Mouse (Mus musculus) adrenal gland, adult 10 weeks (tissue): ENCODE data around the gene Pstk. TPM values are rescaled to one million over a fixed set of nuclear protein-coding genes. Genes with fewer than 3 reads are reported as not detected.

Source experiments
- polyA plus RNA-seq: library from polyadenylated mRNA; stranded (reverse); fragments of 350-450 nt; fragmentation: Illumina TruSeq; extraction: RNeasy Lipid Tissue Mini Kit (QIAGEN cat#74804); gene quantifications from one replicate; pipeline ENCODE4 v1.2.3, GENCODE M21; 2014; ENCODE audit warnings: low read depth, low replicate concordance

Gene Pstk
- polyA plus RNA-seq, result 29.1 TPM

DNA sequence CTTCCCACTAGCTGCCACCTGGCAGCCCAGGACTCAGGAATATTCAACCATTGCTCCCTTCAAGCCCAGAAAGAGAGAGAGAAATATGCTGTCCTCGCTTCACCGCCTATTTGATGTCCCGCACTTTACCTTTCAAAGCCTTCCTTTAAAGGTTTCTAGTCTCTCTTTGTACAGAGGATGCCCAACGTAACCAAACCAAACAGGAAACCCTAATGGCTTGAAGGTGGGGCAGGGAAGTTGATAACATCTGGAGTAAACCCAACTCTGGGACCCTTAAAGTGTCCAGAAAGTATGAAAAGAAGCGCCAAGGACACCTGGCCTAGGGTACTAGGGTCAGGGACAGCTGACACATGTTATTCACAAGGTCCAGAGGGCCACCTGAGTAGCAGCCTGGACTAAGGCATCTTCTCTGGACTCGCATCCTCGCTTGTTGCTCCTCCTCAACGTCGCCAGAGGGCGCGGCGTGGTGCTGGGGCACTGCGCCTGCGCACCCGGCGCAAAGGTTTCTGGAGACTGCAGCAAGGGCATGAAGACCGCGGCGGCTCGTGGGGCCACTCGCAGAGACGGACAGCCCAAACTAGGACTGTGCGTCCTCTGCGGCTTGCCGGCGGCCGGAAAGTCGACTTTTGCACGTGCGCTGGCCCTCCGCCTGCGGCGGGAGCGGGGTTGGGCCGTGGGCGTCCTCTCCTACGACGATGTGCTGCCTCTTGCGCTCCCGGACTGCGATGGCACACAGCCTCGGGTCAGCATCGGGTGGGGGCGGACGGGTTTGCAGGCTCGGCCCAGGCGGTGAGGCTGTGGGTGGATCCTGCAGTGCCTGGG lies at the start of gene Pstk:
Gene Pstk, plus strand, starts transcription at position 494 of the 822 bp plus-strand sequence.

DNA sequence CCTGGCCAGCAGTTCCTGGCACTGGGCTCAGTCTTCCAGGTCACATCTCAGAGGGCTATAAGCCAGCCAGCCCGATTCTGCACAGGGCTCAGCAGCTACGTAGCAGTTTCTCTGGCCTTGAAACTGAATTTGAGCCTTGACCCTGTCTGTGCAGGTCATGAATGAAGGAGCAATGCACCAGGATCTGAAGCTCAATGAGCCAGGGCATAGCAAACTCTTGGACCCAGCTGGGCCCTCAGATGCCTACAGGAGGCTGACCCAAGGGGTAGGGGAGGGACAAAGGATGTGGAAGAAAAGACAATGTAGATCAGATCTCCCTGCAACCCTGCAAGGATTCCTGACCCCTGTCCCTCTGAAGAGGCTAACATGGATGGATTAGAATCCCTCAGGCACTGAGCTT lies 48.7 kb upstream of the Pstk start, which contains the start of gene Cuzd1:
Gene Cuzd1, minus strand, starts transcription at position 101 of the 400 bp plus-strand sequence.

GRCm38 (mm10) chr7:131329416-131329815 lies 41.5 kb upstream of the Pstk start, which contains the start of gene Fam24b:
Gene Fam24b, minus strand, starts transcription at chr7:131329516.

DNA sequence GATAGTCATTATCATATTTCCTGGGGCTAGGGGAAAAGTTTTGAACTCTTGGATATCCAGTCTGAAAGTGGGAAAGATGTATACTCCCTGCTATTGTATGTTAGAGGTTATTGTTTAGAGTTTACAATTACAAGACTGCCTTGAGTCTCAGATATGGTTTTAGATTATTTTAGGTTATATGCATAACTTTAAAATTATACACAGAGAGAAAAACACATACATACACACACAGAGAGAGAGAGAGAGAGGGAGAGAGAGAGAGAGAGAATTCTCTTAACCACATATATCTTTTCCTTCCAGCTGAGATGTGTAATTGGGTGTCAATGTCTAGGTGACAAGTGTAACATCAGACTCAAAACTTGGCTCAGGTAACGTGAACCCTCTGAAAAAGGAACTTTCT lies 37.4 kb upstream of the Pstk start, which contains the start of gene Fam24a:
Gene Fam24a, plus strand, starts transcription at position 301 of the 400 bp plus-strand sequence.

DNA sequence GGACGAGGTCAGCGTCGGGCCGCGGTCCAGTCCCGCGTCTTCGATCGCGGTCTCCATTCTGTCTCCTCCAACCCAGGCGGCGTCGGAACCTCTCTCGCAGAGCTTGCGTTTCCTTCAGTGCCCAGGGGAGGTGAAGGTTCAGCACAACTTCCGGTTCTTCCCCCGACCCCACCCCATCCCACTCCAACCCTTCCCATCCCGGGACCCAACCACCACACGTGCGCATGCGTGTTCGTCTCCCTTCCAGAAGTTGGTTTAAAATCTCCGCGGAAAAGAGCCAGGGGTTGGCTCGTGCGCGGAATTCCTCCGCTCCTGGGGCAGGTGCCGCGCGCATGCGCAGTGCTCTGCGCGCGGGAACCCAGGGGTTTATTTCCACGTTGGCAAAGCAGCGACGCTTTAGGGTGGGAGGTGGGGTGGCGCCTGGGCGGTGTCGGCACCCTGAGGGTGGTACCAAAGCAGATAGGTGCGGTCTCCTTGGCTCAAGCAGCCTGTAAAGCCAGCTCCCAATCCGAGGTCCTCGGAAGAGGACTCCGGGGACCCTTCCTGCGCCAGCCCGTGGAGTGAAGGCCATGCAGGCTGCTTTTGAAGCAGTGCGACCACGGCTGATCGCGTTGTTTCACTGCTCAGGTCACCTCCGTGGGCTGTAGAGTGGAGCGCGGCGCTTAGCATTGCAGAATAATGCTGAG lies 8.2 kb upstream of the Pstk start, which contains the start of gene 2310057M21Rik:
Gene 2310057M21Rik, minus strand, starts transcription at position 145 of the 686 bp plus-strand sequence.

DNA sequence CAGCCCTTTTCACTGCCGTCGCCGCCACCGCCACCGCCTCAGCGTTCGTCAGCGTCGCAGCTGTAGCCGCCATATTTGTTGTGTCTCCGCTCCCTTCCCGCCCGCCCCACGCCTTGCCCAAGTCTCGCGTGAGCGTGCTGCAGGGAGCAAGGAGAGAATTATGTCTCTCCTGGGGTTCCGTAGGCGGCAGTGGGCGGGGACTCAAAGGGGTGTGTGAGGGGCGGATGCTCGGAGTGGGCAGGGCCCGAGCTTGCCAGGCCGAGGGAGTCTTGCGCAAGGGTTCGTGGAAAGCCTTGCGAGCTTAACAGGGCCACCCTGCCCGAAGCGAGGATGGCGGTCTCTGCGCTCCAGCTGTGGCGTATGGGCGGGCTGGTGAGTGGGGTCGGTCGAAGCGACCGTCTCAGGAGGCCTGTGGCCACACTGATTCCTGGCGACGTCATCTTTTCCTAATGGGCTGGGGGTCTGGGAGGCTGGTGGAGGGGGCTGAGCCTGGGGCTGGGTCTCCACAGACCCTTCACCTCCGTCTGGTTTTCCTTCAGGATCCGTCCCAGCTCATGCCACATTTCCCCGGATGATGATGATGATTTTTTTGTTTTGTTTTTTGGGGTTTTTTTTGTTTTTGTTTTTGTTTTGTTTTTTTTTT lies 39.6 kb downstream of the Pstk start, which contains the start of the genes Ikzf5 and Acadsb:
Gene Ikzf5, minus strand, starts transcription at position 106 of the 643 bp plus-strand sequence.
Gene Acadsb, plus strand, starts transcription at position 186 of the 643 bp plus-strand sequence.

Other genes with a start within 250 kb of the Pstk start
- not detected for gene 4933402N03Rik, start 224.8 kb upstream of the Pstk start, polyA plus RNA-seq
- not detected for gene 5430419D17Rik, start 196.7 kb upstream of the Pstk start, polyA plus RNA-seq
- 0.76 TPM for gene Cuzd1, start 48.8 kb upstream of the Pstk start, polyA plus RNA-seq
- not detected for gene Fam24b, start 41.6 kb upstream of the Pstk start, polyA plus RNA-seq
- gene Fam24a, start 37.3 kb upstream of the Pstk start, polyA plus RNA-seq, result not detected
- gene 2310057M21Rik, start 8.4 kb upstream of the Pstk start, polyA plus RNA-seq, result 5.8 TPM
- gene Ikzf5, start 39.4 kb downstream of the Pstk start, polyA plus RNA-seq, result 36.4 TPM
- gene Acadsb, start 39.5 kb downstream of the Pstk start, polyA plus RNA-seq, result 1,712 TPM
- gene Hmx3, start 171.7 kb downstream of the Pstk start, polyA plus RNA-seq, result not detected
- not detected for gene Hmx2, start 177.6 kb downstream of the Pstk start, polyA plus RNA-seq
- gene Bub3, start 189.1 kb downstream of the Pstk start, polyA plus RNA-seq, result 33.0 TPM